Mouse (Mus musculus) WW6 (cell line): ENCODE measurements around the gene Zfp969.
"Not testable (repeated sequence)": the region's sequence is repeated elsewhere in the genome, so short reads cannot be mapped to it uniquely, and the experiment has no call there.

ENCODE experiments used
- DNase-seq: peaks from one replicate; pipeline ENCODE4 v3.0.0-alpha.2; 2013; ENCODE audit warnings: low read depth, low spot score

Zfp969 gene

GRCm38 (mm10) chr2:175703546-175703945 lies at the start of gene Zfp969:
Zfp969 (minus strand) TSS chr2:175703646.
- DNase-seq = not testable (repeated sequence)

GRCm38 (mm10) chr2:175741237-175741636 lies 37.8 kb upstream of the Zfp969 start, which contains the start of gene Gm2007:
Gm2007 (plus strand) TSS chr2:175741537.
- DNase-seq = not testable (repeated sequence)

- DNase-seq = not testable (repeated sequence)
These were observed 59.8 kb downstream of the Zfp969 start, which contains the start of gene Gm11007 for GRCm38 (mm10) chr2:175643678-175644077. Gm11007 (plus strand) TSS chr2:175643978.
